Mouse (Mus musculus) testis, adult 2 months (tissue): ENCODE results near the gene Mis18a.

Source experiments
- CTCF ChIP-seq: fragments of 200-500 bp; IDR thresholded peaks from 2 replicates; pipeline ENCODE4 v1.5.1; 2012; ENCODE audit warnings: low read depth, mild to moderate bottlenecking, inconsistent platforms, low read length, moderate library complexity; ENCODE audit not compliant: control insufficient read depth, insufficient read depth, insufficient replicate concordance
- POLR2A ChIP-seq: fragments of 200-500 bp; IDR thresholded peaks from 2 replicates; pipeline ENCODE4 v1.6.1; 2012; ENCODE audit warnings: low read depth, mild to moderate bottlenecking, inconsistent platforms, low read length, moderate library complexity; ENCODE audit not compliant: control insufficient read depth

DNA sequence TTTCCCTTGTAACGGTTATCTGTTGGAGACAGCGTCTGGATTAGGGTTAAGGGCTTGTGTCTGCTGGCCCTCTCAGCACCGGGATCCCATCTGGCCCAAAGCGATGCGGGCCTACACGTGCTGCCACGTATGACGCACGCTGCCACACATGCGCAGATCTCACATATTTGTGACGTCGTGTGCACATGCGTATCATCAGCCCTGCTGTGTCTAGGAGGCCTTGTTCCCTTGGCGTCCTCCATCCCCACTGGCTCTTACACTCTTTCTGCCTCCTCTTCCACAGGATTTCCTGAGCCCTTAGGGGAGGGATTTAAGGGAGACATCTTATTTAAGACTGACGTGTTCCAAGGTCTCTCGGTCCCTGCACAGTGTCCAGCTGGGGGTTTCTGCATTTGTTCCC is 47.2 kb downstream of the Mis18a start:
- TF ChIP-seq CTCF: no peak
- TF ChIP-seq POLR2A: peak; percentile 91; the same call in 1 of the 2 replicates
